Mouse (Mus musculus): Measurements from ENCODE around the gene Rybp.

GRCm38 (mm10) chr6:100217507-100217906, 69.8 kb downstream of the Rybp start:
- TF ChIP-seq CTCF (IDR thresholded peaks at IDR 0.05; ENCODE audit: low read depth, low read length) (no peak), POLR2A (IDR thresholded peaks at IDR 0.05; ENCODE audit: extremely low read depth, insufficient read depth, low read length) (no peak)

Data from liver, adult 2 months (tissue).